Mouse (Mus musculus): ENCODE data around the gene Siah1b.

Siah1b gene

DNA sequence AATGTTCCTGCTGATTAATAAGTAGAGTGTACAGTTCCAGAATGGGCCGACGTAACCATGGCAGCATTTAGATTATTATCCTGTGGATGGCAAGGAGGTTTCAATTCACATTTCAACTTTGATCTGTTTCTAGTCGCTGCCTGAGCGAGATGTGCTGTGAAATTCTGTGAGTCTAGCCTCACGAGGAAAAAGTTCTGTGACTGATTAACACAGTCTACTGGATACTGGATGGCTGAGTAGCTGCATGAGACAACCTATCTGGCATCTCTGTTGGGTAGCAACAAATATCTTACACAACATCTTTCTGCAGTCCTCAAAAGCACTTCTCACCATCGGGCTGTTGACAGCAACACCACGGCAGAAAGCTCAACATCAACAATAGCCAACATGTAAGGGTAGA, 43.8 kb downstream of the Siah1b start:
- DNase-seq (ENCODE audit: low spot score in 2 of 2) = no peak

DNA sequence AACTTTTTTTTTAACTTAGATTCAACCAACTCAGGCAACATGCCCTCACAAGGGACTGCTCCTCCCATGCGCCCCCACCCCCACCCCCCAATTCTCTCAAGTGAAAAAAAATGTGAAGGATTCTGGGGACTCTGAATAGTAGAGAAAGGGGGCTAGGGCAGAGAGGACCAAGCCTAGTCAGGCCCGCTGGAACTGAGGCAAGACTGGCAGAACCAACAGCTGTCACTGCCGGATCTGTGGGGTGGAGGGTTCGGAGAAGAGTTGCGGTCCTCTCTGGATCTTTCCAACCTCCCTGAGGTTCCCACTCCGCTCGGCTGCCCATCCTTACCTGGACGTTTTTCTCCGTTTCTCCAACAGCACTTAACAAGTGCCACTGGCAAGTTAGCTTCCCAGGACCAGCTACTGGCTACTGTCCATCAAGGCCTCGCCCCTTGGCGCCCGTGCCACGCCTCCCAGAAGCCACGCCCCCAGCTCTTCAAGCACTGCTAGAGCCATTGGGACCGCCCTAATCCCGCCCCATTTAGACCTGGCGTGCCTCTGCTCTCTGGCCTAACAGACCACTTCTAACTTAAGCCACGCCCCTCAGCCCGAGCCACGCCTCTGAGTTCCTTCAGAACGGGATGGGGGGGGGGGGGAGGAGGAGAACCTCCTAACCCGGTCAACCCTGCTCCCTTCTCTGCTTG, 48.5 kb downstream of the Siah1b start, which contains the start of gene Car5b:
Gene Car5b (minus strand): TSS at position 391 of the 683 bp plus-strand sequence.
- DNase-seq (ENCODE audit: low spot score in 2 of 2) = peak; percentile 74 to 92

All from urinary bladder, postnatal 36 days (tissue).